Mouse (Mus musculus) activated CD4-positive, CD25-positive, alpha-beta regulatory T cell, adult 4 months (primary cell): ENCODE data around the gene Cpsf2. TPM values are rescaled to one million over a fixed set of nuclear protein-coding genes. Genes with fewer than 3 reads are reported as not detected.

Experiments used
- polyA plus RNA-seq, 2 experiments: library from polyadenylated mRNA; unstranded; fragments of 100-300 nt; shearing (Covaris generic); gene quantifications; one replicate each; pipeline ENCODE4 v1.2.1; 2017

Gene Cpsf2
- polyA plus RNA-seq, 2 experiments from 2014 or later, result 17.0 to 21.1 TPM

Other genes with a start within 250 kb of the Cpsf2 start
- not detected for gene Fbln5, start 156.9 kb upstream of the Cpsf2 start, polyA plus RNA-seq
- 10 to 100 TPM; 59.6 to 60.3 TPM for gene Trip11, start 62.7 kb upstream of the Cpsf2 start, polyA plus RNA-seq
- gene Atxn3, start 17.7 kb upstream of the Cpsf2 start, polyA plus RNA-seq, result 10 to 100 TPM; 22.3 to 23.4 TPM
- not detected for gene Slc24a4, start 152.7 kb downstream of the Cpsf2 start, polyA plus RNA-seq